Mouse (Mus musculus): ENCODE measurements around the gene Pank2. TPM values are rescaled to one million over a fixed set of nuclear protein-coding genes. Genes with fewer than 3 reads are reported as not detected.
"Not testable (repeated sequence)": the region's sequence is repeated elsewhere in the genome, so short reads cannot be mapped to it uniquely, and the experiment has no call there.

The Pank2 gene
- polyA plus RNA-seq, 1 experiment = 36.7 TPM

GRCm38 (mm10) chr2:131286276-131286675 lies 24.0 kb downstream of the Pank2 start:
- WGBS = 86% methylated on average over 1 of the region's 1 CpGs
- no peak for DNase-seq
- Histone ChIP-seq H3K4me3 (replicated peaks; ENCODE audit: insufficient read depth, low read depth, low read length) (no peak overlapping the region), H3K27ac (ENCODE audit: insufficient read depth, low read length) (no peak overlapping the region), H3K4me1 (ENCODE audit: control insufficient read depth, insufficient read depth, low read length) (no peaks in the 10 kb centered on the region), H3K27me3 (ENCODE audit: control insufficient read depth, insufficient read depth, low read length) (no peaks in the 10 kb centered on the region)
- TF ChIP-seq POLR2A (IDR thresholded peaks at IDR 0.05; ENCODE audit: borderline replicate concordance, insufficient read depth, low read length) (no peak), CTCF (IDR thresholded peaks at IDR 0.05; ENCODE audit: borderline replicate concordance, insufficient read depth, low read depth, low read length) (no peak)

- TF ChIP-seq POLR2A (IDR thresholded peaks at IDR 0.05; ENCODE audit: borderline replicate concordance, insufficient read depth, low read length) (no peak), CTCF (IDR thresholded peaks at IDR 0.05; ENCODE audit: borderline replicate concordance, insufficient read depth, low read depth, low read length) (no peak)
- H3K4me3 ChIP-seq (replicated peaks; ENCODE audit: insufficient read depth, low read depth, low read length) = no peak overlapping the region
These were observed 28.4 kb downstream of the Pank2 start for GRCm38 (mm10) chr2:131290669-131291068.

GRCm38 (mm10) chr2:131296746-131297261 lies 34.5 kb downstream of the Pank2 start:
- no peak for DNase-seq
- Histone ChIP-seq H3K4me3 (replicated peaks; ENCODE audit: insufficient read depth, low read depth, low read length) (no peak overlapping the region), H3K27ac (ENCODE audit: insufficient read depth, low read length) (no peak overlapping the region; the same call in 1 of the 2 replicates), H3K4me1 (ENCODE audit: control insufficient read depth, insufficient read depth, low read length) (no peaks in the 10 kb centered on the region), H3K27me3 (ENCODE audit: control insufficient read depth, insufficient read depth, low read length) (no peaks in the 10 kb centered on the region)
- 57% methylated on average over 2 of the region's 2 CpGs for WGBS
- TF ChIP-seq POLR2A (IDR thresholded peaks at IDR 0.05; ENCODE audit: borderline replicate concordance, insufficient read depth, low read length) (no peak), CTCF (IDR thresholded peaks at IDR 0.05; ENCODE audit: borderline replicate concordance, insufficient read depth, low read depth, low read length) (no peak)

More at GRCm38 (mm10) chr2:131290669-131291068, 28.4 kb downstream of the Pank2 start:
- no peak overlapping the region for H3K27ac ChIP-seq (ENCODE audit: insufficient read depth, low read length)
- no peaks in the 10 kb centered on the region for H3K4me1 ChIP-seq (ENCODE audit: control insufficient read depth, insufficient read depth, low read length)
- H3K27me3 ChIP-seq (ENCODE audit: control insufficient read depth, insufficient read depth, low read length) = no peaks in the 10 kb centered on the region
- DNase-seq = no peak

- H3K27ac ChIP-seq (ENCODE audit: insufficient read depth, low read length); DNase-seq; H3K27me3 ChIP-seq (ENCODE audit: control insufficient read depth, insufficient read depth, low read length); H3K4me1 ChIP-seq (ENCODE audit: control insufficient read depth, insufficient read depth, low read length); H3K4me3 ChIP-seq (replicated peaks; ENCODE audit: insufficient read depth, low read depth, low read length): not testable (repeated sequence)
- 44% methylated on average over 7 of the region's 7 CpGs for WGBS
These were observed 36.4 kb downstream of the Pank2 start for GRCm38 (mm10) chr2:131298674-131299073.

- WGBS = 83% methylated on average over 2 of the region's 2 CpGs
- H3K4me1 ChIP-seq (ENCODE audit: control insufficient read depth, insufficient read depth, low read length) = no peaks in the 10 kb centered on the region; the same call in 1 of the 2 replicates
- no peak for DNase-seq
- no peak for TF ChIP-seq CTCF (IDR thresholded peaks at IDR 0.05; ENCODE audit: borderline replicate concordance, insufficient read depth, low read depth, low read length)
- TF ChIP-seq POLR2A (IDR thresholded peaks at IDR 0.05; ENCODE audit: borderline replicate concordance, insufficient read depth, low read length) = no peak
- H3K27me3 ChIP-seq (ENCODE audit: control insufficient read depth, insufficient read depth, low read length) = no peaks in the 10 kb centered on the region
- H3K4me3 ChIP-seq (replicated peaks; ENCODE audit: insufficient read depth, low read depth, low read length) = no peak overlapping the region
- no peak overlapping the region for H3K27ac ChIP-seq (ENCODE audit: insufficient read depth, low read length)
These were observed 38.2 kb downstream of the Pank2 start for GRCm38 (mm10) chr2:131300485-131300884.

- Histone ChIP-seq H3K27me3 (ENCODE audit: control insufficient read depth, insufficient read depth, low read length) (no peaks in the 10 kb centered on the region), H3K27ac (ENCODE audit: insufficient read depth, low read length) (no peak overlapping the region), H3K4me3 (replicated peaks; ENCODE audit: insufficient read depth, low read depth, low read length) (no peak overlapping the region), H3K4me1 (ENCODE audit: control insufficient read depth, insufficient read depth, low read length) (no peaks in the 10 kb centered on the region; the same call in 1 of the 2 replicates)
- no peak for DNase-seq
- TF ChIP-seq CTCF (IDR thresholded peaks at IDR 0.05; ENCODE audit: borderline replicate concordance, insufficient read depth, low read depth, low read length) (no peak), POLR2A (IDR thresholded peaks at IDR 0.05; ENCODE audit: borderline replicate concordance, insufficient read depth, low read length) (no peak)
These were observed 39.3 kb downstream of the Pank2 start for GRCm38 (mm10) chr2:131301635-131302034.

- H3K4me3 ChIP-seq (replicated peaks; ENCODE audit: insufficient read depth, low read depth, low read length) = no peak overlapping the region
- no peak overlapping the region for H3K27ac ChIP-seq (ENCODE audit: insufficient read depth, low read length)
- no peaks in the 10 kb centered on the region; the same call in 1 of the 2 replicates for H3K4me1 ChIP-seq (ENCODE audit: control insufficient read depth, insufficient read depth, low read length)
- WGBS = 88% methylated on average over 9 of the region's 9 CpGs
- TF ChIP-seq CTCF (IDR thresholded peaks at IDR 0.05; ENCODE audit: borderline replicate concordance, insufficient read depth, low read depth, low read length) (no peak), POLR2A (IDR thresholded peaks at IDR 0.05; ENCODE audit: borderline replicate concordance, insufficient read depth, low read length) (no peak)
- no peak for DNase-seq
- H3K27me3 ChIP-seq (ENCODE audit: control insufficient read depth, insufficient read depth, low read length) = no peaks in the 10 kb centered on the region
These were observed 42.2 kb downstream of the Pank2 start for GRCm38 (mm10) chr2:131304497-131304896.

- H3K4me1 ChIP-seq (ENCODE audit: control insufficient read depth, insufficient read depth, low read length); H3K27ac ChIP-seq (ENCODE audit: insufficient read depth, low read length); H3K4me3 ChIP-seq (replicated peaks; ENCODE audit: insufficient read depth, low read depth, low read length); H3K27me3 ChIP-seq (ENCODE audit: control insufficient read depth, insufficient read depth, low read length): not testable (repeated sequence)
- WGBS = 53% methylated on average over 1 of the region's 1 CpGs
- DNase-seq = peak; percentile 34 to 57
These were observed 42.9 kb downstream of the Pank2 start for GRCm38 (mm10) chr2:131305226-131305625.
